Mouse (Mus musculus) G1E (cell line): Measurements from ENCODE around the gene Olfr340. TPM values are rescaled to one million over a fixed set of nuclear protein-coding genes. Genes with fewer than 3 reads are reported as not detected.
"Not testable (repeated sequence)": the region's sequence is repeated elsewhere in the genome, so short reads cannot be mapped to it uniquely, and the experiment has no call there.

Source experiments
- ATAC-seq: 2 replicates; pipeline ENCODE4 v1.8.0; 2016; ENCODE audit warnings: mild to moderate bottlenecking; ENCODE audit not compliant: insufficient number of reproducible peaks, poor library complexity, low FRiP score, severe bottlenecking; ENCODE audit errors: extremely low read depth
- DNase-seq: peaks from one replicate; pipeline ENCODE4 v3.0.0; 2012; ENCODE audit warnings: low spot score
- H3K27me3 ChIP-seq: 2 replicates; pipeline ENCODE4 v1.6.1; 2012; ENCODE audit warnings: mild to moderate bottlenecking, low read length, inconsistent platforms; ENCODE audit not compliant: insufficient read depth
- H3K36me3 ChIP-seq: replicated peaks from 2 replicates; pipeline ENCODE3; 2012; ENCODE audit warnings: mild to moderate bottlenecking, inconsistent platforms
- H3K4me1 ChIP-seq: 2 replicates; pipeline ENCODE4 v1.6.1; 2012; ENCODE audit warnings: low read depth, low read length, inconsistent platforms, mixed read lengths; ENCODE audit not compliant: insufficient read depth
- H3K4me3 ChIP-seq: 2 replicates; pipeline ENCODE4 v1.5.1; 2012; ENCODE audit warnings: low read depth, mild to moderate bottlenecking, inconsistent platforms, low read length, moderate library complexity, mixed read lengths
- H3K9me3 ChIP-seq: replicated peaks from 2 replicates; pipeline ENCODE4 v1.6.1; 2012; ENCODE audit warnings: inconsistent platforms
- CTCF ChIP-seq: IDR thresholded peaks from 2 replicates; pipeline ENCODE4 v1.5.1; 2012; ENCODE audit warnings: low read depth, low read length, inconsistent platforms, mixed read lengths
- GATA1 ChIP-seq: IDR thresholded peaks from 2 replicates; pipeline ENCODE4 v1.6.1; 2012; ENCODE audit warnings: borderline replicate concordance, low read length, inconsistent platforms, mixed read lengths
- GATA2 ChIP-seq: IDR thresholded peaks from 2 replicates; pipeline ENCODE4 v1.6.1; 2012; ENCODE audit warnings: low read depth, low read length, inconsistent platforms, borderline replicate concordance
- POLR2AphosphoS5 ChIP-seq: IDR thresholded peaks from 2 replicates; pipeline ENCODE4 v1.6.1; 2012; ENCODE audit warnings: low read depth, low read length, inconsistent platforms; ENCODE audit not compliant: insufficient replicate concordance
- TAL1 ChIP-seq: conservative IDR thresholded peaks from 2 replicates; pipeline ENCODE4 v1.6.1; 2012; ENCODE audit warnings: low read depth, low read length, inconsistent platforms, mixed read lengths
- polyA plus RNA-seq: library from polyadenylated mRNA; stranded (reverse); fragments of >175 nt; gene quantifications from 2 replicates; pipeline ENCODE4 v1.2.3, GENCODE M21; 2012
- total RNA-seq, 2 experiments: library from RNA; stranded (forward) in 1 of 2; stranded (reverse) in 1 of 2; fragments of 200-1000 nt in 1 of 2; fragments of >200 nt in 1 of 2; fragmentation: Nextera tagmentation in 1 of 2; gene quantifications; 2 replicates each; pipeline ENCODE4 v1.2.3; 2014 to 2017

The Olfr340 gene
- total RNA-seq (2014; fragmentation: Nextera tagmentation) (not detected in 2 replicates), total RNA-seq (2017) (not detected in 2 replicates), polyA plus RNA-seq (not detected in 2 replicates)

DNA sequence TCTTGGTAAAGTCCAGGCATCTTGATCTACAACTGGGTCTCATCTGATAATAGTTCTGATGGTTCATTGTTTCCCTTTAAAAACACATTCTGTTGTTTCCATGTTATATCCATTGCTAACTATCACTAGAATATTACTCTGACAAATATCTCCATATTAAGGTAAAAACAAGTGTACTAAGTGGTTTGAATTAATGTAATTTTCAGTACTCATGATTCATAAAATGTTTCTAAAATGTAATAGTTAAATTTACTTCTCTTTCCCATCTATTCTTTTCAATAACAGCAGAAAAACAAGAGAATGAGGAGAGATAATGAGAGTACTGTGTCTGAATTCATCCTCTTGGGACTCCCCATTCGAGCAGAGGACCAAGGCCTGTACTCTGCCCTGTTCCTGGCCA, at the start of gene Olfr340:
Olfr340 (plus strand) TSS at position 301 of the 400 bp plus-strand sequence.
- Histone ChIP-seq H3K27me3 (no peaks in the 10 kb centered on the region), H3K36me3 (no peaks in the 10 kb centered on the region), H3K4me1 (no peaks in the 10 kb centered on the region), H3K9me3 (no peaks in the 10 kb centered on the region), H3K4me3 (no peak within 1 kb of the TSS)
- TF ChIP-seq POLR2AphosphoS5: no peak
- TF ChIP-seq CTCF: no peak
- no peak for TF ChIP-seq GATA1
- no peak for TF ChIP-seq TAL1
- TF ChIP-seq GATA2: no peak
- ATAC-seq (no peak), DNase-seq (no peak)

DNA sequence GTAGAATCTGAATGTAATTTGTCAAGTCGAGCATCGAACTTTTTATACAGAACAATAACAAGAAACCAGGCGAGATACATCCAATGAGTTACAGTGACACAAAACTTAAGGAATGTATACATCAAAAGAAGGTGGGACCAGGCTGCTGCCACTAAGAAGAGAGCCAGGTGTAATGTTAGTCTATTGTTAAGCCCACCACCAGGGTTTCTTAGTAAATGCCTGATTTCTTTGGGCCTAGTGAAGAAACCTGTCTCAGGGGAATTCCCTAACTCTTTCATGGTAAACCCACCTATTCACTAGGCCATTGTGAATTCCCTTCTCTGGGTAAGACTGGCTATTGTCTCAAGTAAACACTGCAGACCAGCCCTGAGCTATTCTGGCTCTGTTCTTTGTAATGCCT, 37.2 kb upstream of the Olfr340 start:
- not testable (repeated sequence) for DNase-seq, H3K4me1 ChIP-seq, H3K4me3 ChIP-seq, H3K9me3 ChIP-seq, H3K27me3 ChIP-seq, H3K36me3 ChIP-seq, ATAC-seq

DNA sequence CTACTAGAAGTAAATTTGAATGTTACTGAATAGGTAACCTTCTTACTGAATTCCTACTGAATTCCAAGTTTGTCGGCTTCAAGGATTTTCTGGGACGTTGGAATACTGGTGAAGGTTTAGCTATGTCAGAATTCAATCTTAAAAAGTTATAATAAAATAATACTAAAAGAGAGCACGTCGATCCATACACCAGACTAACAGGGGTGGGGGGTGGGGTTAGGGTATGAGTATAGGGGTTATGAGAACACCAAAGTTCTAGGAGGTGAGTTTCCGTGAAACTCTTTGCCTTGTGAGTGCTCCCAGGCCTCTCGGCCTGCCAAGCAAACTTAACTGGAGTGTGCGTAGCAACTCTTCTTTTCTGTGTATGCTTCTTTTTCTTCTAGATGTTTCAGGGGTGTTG, 36.8 kb upstream of the Olfr340 start:
- not testable (repeated sequence) for ATAC-seq, H3K36me3 ChIP-seq, H3K4me1 ChIP-seq, H3K4me3 ChIP-seq, H3K27me3 ChIP-seq, DNase-seq, H3K9me3 ChIP-seq

DNA sequence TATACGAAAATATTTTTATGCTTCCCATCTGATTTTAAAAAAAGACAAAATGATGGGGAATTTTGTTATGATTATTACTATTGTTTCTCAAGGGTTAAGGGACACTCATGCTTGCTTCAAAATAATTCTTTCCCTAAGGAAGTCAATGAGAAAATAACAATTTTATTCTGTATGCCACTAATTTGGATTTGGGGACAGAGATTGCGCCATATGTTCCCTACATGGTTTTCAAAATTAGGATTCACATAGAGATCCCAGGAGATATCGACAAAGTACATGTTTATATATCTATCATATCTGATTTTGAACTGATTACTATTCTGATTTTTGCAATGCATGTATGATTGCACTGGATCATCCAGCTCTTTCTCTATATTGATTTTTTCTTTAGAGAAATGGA, 33.7 kb upstream of the Olfr340 start, which contains the start of gene Olfr339:
Olfr339 (plus strand) TSS at position 301 of the 400 bp plus-strand sequence.
- no peaks in the 10 kb centered on the region for H3K27me3 ChIP-seq
- TF ChIP-seq POLR2AphosphoS5: no peak
- no peaks in the 10 kb centered on the region for H3K9me3 ChIP-seq
- H3K4me1 ChIP-seq: no peaks in the 10 kb centered on the region
- H3K36me3 ChIP-seq: no peaks in the 10 kb centered on the region
- H3K4me3 ChIP-seq: no peak within 1 kb of the TSS
- DNase-seq (no peak), ATAC-seq (no peak)

DNA sequence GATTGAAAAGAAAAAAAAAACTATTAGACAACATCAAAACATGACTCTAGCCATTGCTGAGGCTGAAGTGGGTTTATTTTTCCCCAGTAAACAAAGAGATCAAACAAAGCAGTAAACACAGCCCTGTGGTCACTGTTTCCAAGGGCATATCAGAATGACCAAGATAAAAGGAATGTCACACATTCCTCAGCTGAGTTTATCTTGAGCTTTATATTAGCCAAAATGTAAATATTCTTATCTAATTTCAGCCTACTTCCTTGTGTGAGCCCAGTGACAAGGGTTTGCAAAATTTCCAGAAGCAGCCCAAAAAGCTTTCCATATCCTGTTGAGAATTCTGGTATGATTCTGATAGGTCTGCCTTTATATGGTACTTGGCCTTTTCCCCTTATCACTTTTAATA, 21.2 kb downstream of the Olfr340 start:
- ATAC-seq: no peak
- Histone ChIP-seq H3K9me3 (no peaks in the 10 kb centered on the region), H3K4me1 (no peaks in the 10 kb centered on the region), H3K27me3 (no peaks in the 10 kb centered on the region), H3K4me3 (no peak overlapping the region), H3K36me3 (no peaks in the 10 kb centered on the region)
- no peak for DNase-seq
- TF ChIP-seq CTCF (no peak), GATA2 (no peak), POLR2AphosphoS5 (no peak), TAL1 (no peak), GATA1 (no peak)

DNA sequence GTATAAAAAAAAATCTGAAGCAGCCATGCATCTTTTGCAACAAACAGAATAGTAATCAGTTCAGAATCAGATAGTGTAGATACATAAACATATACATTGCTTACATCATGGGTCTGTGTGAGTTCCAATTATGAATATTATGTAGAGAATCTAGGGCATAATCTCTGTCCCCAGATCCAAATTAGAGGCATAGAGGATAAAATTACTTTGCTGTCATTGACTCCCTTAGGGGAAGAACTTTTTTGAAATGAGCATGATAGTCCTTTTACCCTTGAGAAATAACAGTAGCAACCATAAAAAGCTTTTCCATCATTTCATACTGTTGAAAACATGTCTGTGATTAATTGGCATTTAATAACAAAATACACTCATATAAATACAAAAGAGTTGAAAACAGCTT, 30.0 kb downstream of the Olfr340 start, which contains the start of gene Olfr341:
Olfr341 (minus strand) TSS at position 101 of the 400 bp plus-strand sequence.
- no peak for ATAC-seq
- Histone ChIP-seq H3K4me3 (no peak within 1 kb of the TSS), H3K27me3 (no peaks in the 10 kb centered on the region), H3K9me3 (no peaks in the 10 kb centered on the region), H3K36me3 (no peaks in the 10 kb centered on the region), H3K4me1 (no peaks in the 10 kb centered on the region)
- TF ChIP-seq GATA2 (no peak), GATA1 (no peak), TAL1 (no peak), CTCF (no peak), POLR2AphosphoS5 (no peak)
- DNase-seq: no peak

Other genes starting within 250 kb of the Olfr340 start
- not detected in 2 replicates for gene Ptgs1, start 222.2 kb upstream of the Olfr340 start, total RNA-seq (2014; fragmentation: Nextera tagmentation)
- 0.66 and 0.70 TPM in 2 replicates for gene Ptgs1, start 222.2 kb upstream of the Olfr340 start, total RNA-seq (2017)
- gene Ptgs1, start 222.2 kb upstream of the Olfr340 start, polyA plus RNA-seq: 0.13 TPM in 1 of 2 replicates, not detected in the other
- not detected in 2 replicates for gene Olfr338, start 79.1 kb upstream of the Olfr340 start, total RNA-seq (2014; fragmentation: Nextera tagmentation)
- not detected in 2 replicates for gene Olfr338, start 79.1 kb upstream of the Olfr340 start, total RNA-seq (2017)
- gene Olfr338, start 79.1 kb upstream of the Olfr340 start, polyA plus RNA-seq: not detected in 2 replicates
- not detected in 2 replicates for gene Olfr339, start 33.6 kb upstream of the Olfr340 start, total RNA-seq (2014; fragmentation: Nextera tagmentation)
- gene Olfr339, start 33.6 kb upstream of the Olfr340 start, total RNA-seq (2017): 0.11 TPM in 1 of 2 replicates, not detected in the other
- gene Olfr339, start 33.6 kb upstream of the Olfr340 start, polyA plus RNA-seq: not detected in 2 replicates
- gene Olfr341, start 29.9 kb downstream of the Olfr340 start, total RNA-seq (2014; fragmentation: Nextera tagmentation): not detected in 2 replicates
- 0.05 and 0.06 TPM in 2 replicates for gene Olfr341, start 29.9 kb downstream of the Olfr340 start, total RNA-seq (2017)
- not detected in 2 replicates for gene Olfr341, start 29.9 kb downstream of the Olfr340 start, polyA plus RNA-seq
- not detected in 2 replicates for gene Olfr342, start 72.4 kb downstream of the Olfr340 start, total RNA-seq (2014; fragmentation: Nextera tagmentation)
- gene Olfr342, start 72.4 kb downstream of the Olfr340 start, total RNA-seq (2017): 0.06 and 0.11 TPM in 2 replicates
- not detected in 2 replicates for gene Olfr342, start 72.4 kb downstream of the Olfr340 start, polyA plus RNA-seq
- gene Olfr344, start 114.1 kb downstream of the Olfr340 start, total RNA-seq (2014; fragmentation: Nextera tagmentation): not detected in 2 replicates
- gene Olfr344, start 114.1 kb downstream of the Olfr340 start, total RNA-seq (2017): 0.06 and 0.38 TPM in 2 replicates
- not detected in 2 replicates for gene Olfr344, start 114.1 kb downstream of the Olfr340 start, polyA plus RNA-seq
- not detected in 2 replicates for gene Olfr345, start 187.5 kb downstream of the Olfr340 start, total RNA-seq (2014; fragmentation: Nextera tagmentation)
- gene Olfr345, start 187.5 kb downstream of the Olfr340 start, total RNA-seq (2017): 0.22 TPM in 1 of 2 replicates, not detected in the other
- gene Olfr345, start 187.5 kb downstream of the Olfr340 start, polyA plus RNA-seq: not detected in 2 replicates
- gene Olfr346, start 233.2 kb downstream of the Olfr340 start, total RNA-seq (2014; fragmentation: Nextera tagmentation): not detected in 2 replicates
- under 0.01 TPM in 1 of 2 replicates, not detected in the other for gene Olfr346, start 233.2 kb downstream of the Olfr340 start, total RNA-seq (2017)
- gene Olfr346, start 233.2 kb downstream of the Olfr340 start, polyA plus RNA-seq: not detected in 2 replicates